Mouse (Mus musculus) ES-E14 (cell line): ENCODE measurements around the gene Polr1b. TPM values are rescaled to one million over a fixed set of nuclear protein-coding genes. Genes with fewer than 3 reads are reported as not detected.
A peak's percentile ranks its signal among the peaks of the same experiment; 100 is the strongest.

ENCODE experiments used
- DNase-seq: peaks from one replicate; pipeline ENCODE4 v3.0.0-alpha.2; 2013; ENCODE audit warnings: low read depth, low spot score
- H3K27ac ChIP-seq: 2 replicates; pipeline ENCODE4 v1.5.1; 2012; ENCODE audit warnings: low read depth, mild to moderate bottlenecking, low read length, moderate library complexity, mixed read lengths; ENCODE audit not compliant: poor library complexity, insufficient read depth, severe bottlenecking
- H3K36me3 ChIP-seq: 2 replicates; pipeline ENCODE4 v1.6.1; 2012; ENCODE audit warnings: mild to moderate bottlenecking, low read length, moderate library complexity, mixed read lengths; ENCODE audit not compliant: control insufficient read depth, poor library complexity, insufficient read depth, severe bottlenecking
- H3K4me1 ChIP-seq, 2 experiments: fragments of 150-350 bp in 1 of 2; sonication (generic) in 1 of 2; 2 replicates each; pipeline ENCODE4 v1.6.1; 2012; ENCODE audit warnings: low read length in 2 of 2, mild to moderate bottlenecking in 1 of 2, mixed read lengths in 1 of 2; ENCODE audit not compliant: control insufficient read depth in 2 of 2, insufficient read depth in 2 of 2, poor library complexity in 1 of 2
- H3K4me3 ChIP-seq, 2 experiments: fragments of 150-350 bp in 1 of 2; sonication (generic) in 1 of 2; 2 replicates each; pipeline ENCODE4 v1.5.1; 2012; ENCODE audit warnings: low read length in 2 of 2, low read depth in 1 of 2, mild to moderate bottlenecking in 1 of 2, mixed read lengths in 1 of 2; ENCODE audit not compliant: insufficient read depth in 1 of 2, poor library complexity in 1 of 2, severe bottlenecking in 1 of 2
- H3K9ac ChIP-seq: 2 replicates; pipeline ENCODE4 v1.6.1; 2012; ENCODE audit warnings: low read depth, mild to moderate bottlenecking, low read length, mixed read lengths; ENCODE audit not compliant: poor library complexity, insufficient read depth, severe bottlenecking
- H3K9me3 ChIP-seq: fragments of 150-350 bp; sonication (generic); 2 replicates; pipeline ENCODE4 v1.6.1; 2012; ENCODE audit warnings: low read depth, mild to moderate bottlenecking, low read length; ENCODE audit not compliant: control insufficient read depth, insufficient read depth
- CHD2 ChIP-seq: IDR thresholded peaks from 2 replicates; pipeline ENCODE4 v1.6.1; 2014; ENCODE audit warnings: mild to moderate bottlenecking, low read depth, low read length, inconsistent platforms
- HCFC1 ChIP-seq: IDR thresholded peaks from 2 replicates; pipeline ENCODE4 v1.6.1; 2012; ENCODE audit warnings: low read length, inconsistent platforms, borderline replicate concordance; ENCODE audit not compliant: insufficient read depth
- MAFK ChIP-seq: IDR thresholded peaks from 2 replicates; pipeline ENCODE4 v1.6.1; 2014; ENCODE audit warnings: mild to moderate bottlenecking, low read depth, low read length, inconsistent platforms; ENCODE audit not compliant: insufficient read depth
- ZC3H11A ChIP-seq: IDR thresholded peaks from 2 replicates; pipeline ENCODE4 v1.6.1; 2012; ENCODE audit warnings: low read depth, mild to moderate bottlenecking, inconsistent platforms, low read length, borderline replicate concordance
- ZNF384 ChIP-seq: IDR thresholded peaks from 2 replicates; pipeline ENCODE4 v1.6.1; 2012; ENCODE audit warnings: low read depth, low read length, inconsistent platforms
- in situ Hi-C, 2 experiments: fragments of 600-800 bp; cut with MboI; formaldehyde crosslinking; loops; one replicate each; pipeline ENCODE4 v1.15.1; 2025; ENCODE audit warnings: low sequenced_read_pairs in 2 of 2, inconsistent platforms in 1 of 2; ENCODE audit not compliant: unreplicated experiment in 2 of 2
- total RNA-seq: library from RNA; depleted of rRNA; stranded (reverse); fragments of 300-350 nt; gene quantifications from 2 replicates; pipeline ENCODE4 v1.2.3, GENCODE M21; 2012

The Polr1b gene
- total RNA-seq, 1 experiment = 100 TPM

DNA sequence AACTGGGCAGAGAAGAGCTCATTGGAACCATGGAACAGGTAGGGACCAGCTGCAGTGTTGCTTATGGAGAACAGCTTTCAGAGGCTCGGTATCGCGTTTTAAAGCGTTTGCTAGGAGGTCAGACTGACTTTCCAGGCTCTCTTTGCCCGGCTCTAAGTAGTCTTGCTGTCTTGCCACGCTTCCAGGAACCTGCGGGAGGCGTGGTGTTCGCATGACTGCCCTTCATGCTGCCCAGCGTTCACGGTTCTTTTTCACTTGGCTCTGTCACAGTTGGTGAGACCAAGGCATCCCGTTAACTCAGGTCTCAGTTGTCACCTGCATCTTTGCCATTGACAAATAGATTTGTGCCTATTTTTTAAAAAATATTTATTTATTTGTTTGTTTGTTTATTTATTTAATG, 17.3 kb downstream of the Polr1b start:
- Histone ChIP-seq H3K36me3 (peaks cover 72% of the 10 kb centered on the region), H3K9me3 (no peaks in the 10 kb centered on the region), H3K9ac (no peak overlapping the region), H3K4me1 (peaks cover 0 to 7% of the 10 kb centered on the region in 2 experiments; a peak in 1 of 4 replicates), H3K27ac (no peak overlapping the region), H3K4me3 (no peak overlapping the region)
- in situ Hi-C loops = loop anchor here in 1 of 2 experiments (25.0 kb wide), 2 partner anchors 1306 to 1881 kb away; partner anchors contain the start of genes Ciao1 and Tmem127
- TF ChIP-seq ZNF384 = no peak
- no peak for TF ChIP-seq MAFK
- TF ChIP-seq HCFC1 = no peak
- TF ChIP-seq CHD2 = no peak
- no peak for TF ChIP-seq ZC3H11A
- no peak for DNase-seq

- in situ Hi-C loops = loop anchor here in 1 of 2 experiments (25.0 kb wide), 2 partner anchors 1310 to 1885 kb away; partner anchors contain the start of genes Ciao1 and Tmem127
- H3K36me3 ChIP-seq = peaks cover 69% of the 10 kb centered on the region
Measured at GRCm38 (mm10) chr2:129121986-129122385, 21.2 kb downstream of the Polr1b start.

GRCm38 (mm10) chr2:129129412-129129929, 28.7 kb downstream of the Polr1b start, which contains the start of gene Chchd5:
Gene Chchd5 (plus strand): TSS chr2:129129700.
- Histone ChIP-seq H3K9me3 (no peaks in the 10 kb centered on the region), H3K4me1 (peaks cover 0 to 6% of the 10 kb centered on the region in 2 experiments; a peak in 2 of 4 replicates), H3K9ac (peak within 1 kb of the TSS; percentile 92), H3K4me3 (peak within 1 kb of the TSS; percentile 76 to 88), H3K27ac (peak within 1 kb of the TSS; percentile 78), H3K36me3 (peaks cover 44% of the 10 kb centered on the region)
- TF ChIP-seq CHD2 (peak; percentile 75), HCFC1 (peak; percentile 87), MAFK (peak; percentile 64; the same call in 1 of the 2 replicates), ZNF384 (no peak)
- in situ Hi-C loops = no loop called here
- DNase-seq = peak; percentile 92

More at GRCm38 (mm10) chr2:129121986-129122385, 21.2 kb downstream of the Polr1b start:
- DNase-seq = no peak
- TF ChIP-seq ZNF384 (no peak), MAFK (no peak), ZC3H11A (no peak), HCFC1 (no peak), CHD2 (no peak)
- Histone ChIP-seq H3K4me3 (no peak overlapping the region), H3K9me3 (no peaks in the 10 kb centered on the region), H3K4me1 (peaks cover 0 to 7% of the 10 kb centered on the region in 2 experiments; a peak in 1 of 4 replicates), H3K9ac (no peak overlapping the region), H3K27ac (no peak overlapping the region)

DNA sequence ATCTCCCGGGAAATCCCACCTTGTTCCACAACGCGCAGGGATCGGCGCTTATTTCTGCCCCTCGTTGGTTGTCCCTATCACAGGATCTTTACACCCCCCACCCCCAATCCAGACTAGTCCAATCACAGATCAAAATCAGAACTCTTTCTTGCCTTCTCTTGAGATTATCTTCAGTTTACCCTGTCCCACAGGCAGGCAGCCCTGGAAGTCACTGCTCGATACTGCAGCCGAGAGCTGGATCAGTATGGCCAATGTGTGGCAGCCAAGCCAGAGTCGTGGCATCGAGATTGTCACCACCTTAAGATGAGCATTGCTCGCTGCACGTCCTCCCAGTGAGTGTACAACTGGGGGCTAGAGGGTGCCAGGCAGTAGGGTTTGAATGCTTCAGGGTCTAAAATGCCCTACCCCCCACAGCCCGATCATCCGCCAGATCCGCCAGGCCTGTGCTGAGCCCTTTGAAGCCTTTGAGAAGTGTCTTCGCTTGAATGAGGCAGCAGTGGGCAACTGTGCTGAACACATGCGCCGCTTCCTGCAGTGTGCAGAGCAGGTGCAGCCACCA, 29.3 kb downstream of the Polr1b start:
- peak overlapping the region; percentile 65 for H3K27ac ChIP-seq
- H3K36me3 ChIP-seq = peaks cover 40% of the 10 kb centered on the region
- peaks cover 0 to 6% of the 10 kb centered on the region in 2 experiments; a peak in 2 of 4 replicates for H3K4me1 ChIP-seq
- peak overlapping the region; percentile 73 for H3K9ac ChIP-seq
- no peak for TF ChIP-seq ZC3H11A
- no peak for TF ChIP-seq MAFK
- TF ChIP-seq HCFC1 = no peak
- no peak for TF ChIP-seq CHD2
- TF ChIP-seq ZNF384 = no peak
- peak overlapping the region; percentile 74 to 88 for H3K4me3 ChIP-seq
- no peaks in the 10 kb centered on the region for H3K9me3 ChIP-seq
- no peak for DNase-seq
- in situ Hi-C loops = no loop called here
